In the genomic region with DNA sequence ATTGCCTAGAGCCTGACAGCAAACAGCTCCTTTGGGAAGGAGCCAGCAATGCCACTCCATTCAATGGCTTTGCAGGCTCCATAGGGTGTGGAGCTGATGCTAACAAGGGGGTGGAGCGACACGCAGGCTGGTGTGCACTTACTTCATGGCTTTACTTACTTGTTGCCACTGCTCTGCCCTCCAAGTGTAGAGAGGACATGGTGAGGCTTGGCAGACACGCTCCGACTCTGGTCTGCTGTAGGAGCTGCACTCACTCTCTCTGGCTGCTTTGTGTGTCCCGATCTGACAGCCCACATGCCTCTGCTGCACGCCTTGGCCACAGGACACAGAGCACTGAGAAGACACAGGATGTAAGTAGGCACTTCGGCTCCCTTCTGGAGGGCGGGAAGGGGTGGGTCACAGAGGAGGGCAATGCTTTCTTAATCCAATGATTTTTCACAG, we compare ENCODE assay signal across 10 mouse cellular contexts. TPM values are rescaled to one million over a fixed set of nuclear protein-coding genes. Genes with fewer than 3 reads are reported as not detected.
A peak's percentile ranks its signal among the peaks of the same experiment; 100 is the strongest.
DNase-seq lines count a peak whose midpoint lies in the region; ATAC-seq and TF ChIP-seq lines count a peak whose summit lies in the region.
"Had no signal": no experiment of that assay in that cellular context is flagged by ENCODE, and none has a peak within 500 bp of the region (broad histone marks: within the 10 kb centered on the region; RNA-seq: fewer than 3 reads in every experiment).

A gene (plus strand): TSS at position 168 of the 441 bp plus-strand sequence.

- intact Hi-C loops in gastrocnemius, postnatal 14 days (cut with DNase I; ENCODE audit: low total_unique reads), result no loop called here

- H3K4me2 ChIP-seq in neural tube, embryonic 11.5 days (ENCODE audit: low read depth), result peak within 1 kb of the TSS; percentile 24; the same call in 1 of the 2 replicates
- 0 out of 2 replicates have a peak within 1 kb of the TSS, but pooled peaks have one; percentile 11 for H3K4me2 ChIP-seq in hindbrain, embryonic 11.5 days (replicated peaks; ENCODE audit: low read depth, low read length)
- H3K4me2 ChIP-seq in lung, postnatal 0 days (replicated peaks; ENCODE audit: low read depth, low read length), result peak within 1 kb of the TSS; percentile 41

- H3K9ac ChIP-seq in neural tube, embryonic 11.5 days (ENCODE audit: low read length), result no peak within 1 kb of the TSS
- H3K9ac ChIP-seq in hindbrain, embryonic 11.5 days (ENCODE audit: low read depth, low read length), result no peak within 1 kb of the TSS
- H3K9ac ChIP-seq in lung, postnatal 0 days (replicated peaks; ENCODE audit: low read depth), result no peak within 1 kb of the TSS

- no peak for ATAC-seq in neural tube, embryonic 11.5 days (ENCODE audit: insufficient read depth, low FRiP score, low TSS enrichment)
- no peak for ATAC-seq in hindbrain, embryonic 11.5 days (ENCODE audit: low FRiP score)
- peak; percentile 83 for ATAC-seq in lung, postnatal 0 days
- ATAC-seq in megakaryocyte progenitor cell, adult 5-6 weeks (replicated peaks; ENCODE audit: poor library complexity), result no peak

- H3K36me3 ChIP-seq in neural tube, embryonic 11.5 days (ENCODE audit: control insufficient read depth, insufficient read depth, low read length), result no peaks in the 10 kb centered on the region
- H3K36me3 ChIP-seq in hindbrain, embryonic 11.5 days (ENCODE audit: control insufficient read depth, insufficient read depth, low read length), result no peaks in the 10 kb centered on the region
- no peaks in the 10 kb centered on the region for H3K36me3 ChIP-seq in lung, postnatal 0 days (ENCODE audit: insufficient read depth, low read length)

- peaks cover 5% of the 10 kb centered on the region; the same call in 1 of the 2 replicates for H3K4me1 ChIP-seq in neural tube, embryonic 11.5 days (ENCODE audit: control insufficient read depth, insufficient read depth, low read length)
- H3K4me1 ChIP-seq in hindbrain, embryonic 11.5 days (replicated peaks; ENCODE audit: control insufficient read depth, insufficient read depth, low read length), result no peaks in the 10 kb centered on the region; the same call in 1 of the 2 replicates
- H3K4me1 ChIP-seq in lung, postnatal 0 days (ENCODE audit: insufficient read depth, low read depth, low read length), result peaks cover 3% of the 10 kb centered on the region; the same call in 1 of the 2 replicates

- TF ChIP-seq CTCF in lung, postnatal 0 days (IDR thresholded peaks at IDR 0.05), result no peak

- no peak within 1 kb of the TSS for H3K4me3 ChIP-seq in neural tube, embryonic 11.5 days (ENCODE audit: low read depth, low read length)
- no peak within 1 kb of the TSS for H3K4me3 ChIP-seq in hindbrain, embryonic 11.5 days (ENCODE audit: low read depth, low read length)
- no peak within 1 kb of the TSS for H3K4me3 ChIP-seq in lung, postnatal 0 days (ENCODE audit: low read depth, low read length)
- H3K4me3 ChIP-seq: erythroblast, embryonic 14.5 days had no signal

- no peaks in the 10 kb centered on the region for H3K27me3 ChIP-seq in neural tube, embryonic 11.5 days (ENCODE audit: control insufficient read depth, insufficient read depth, low read length)
- H3K27me3 ChIP-seq in hindbrain, embryonic 11.5 days (ENCODE audit: control insufficient read depth, insufficient read depth, low read length), result peaks cover 2% of the 10 kb centered on the region; the same call in 1 of the 2 replicates
- H3K27me3 ChIP-seq in lung, postnatal 0 days (replicated peaks; ENCODE audit: insufficient read depth, low read length), result no peaks in the 10 kb centered on the region

- peak; percentile 12 for DNase-seq in neural tube, embryonic 11.5 days (ENCODE audit: low spot score)
- no peak for DNase-seq in neural tube, embryonic 10.5 days (ENCODE audit: extremely low spot score, low spot score)
- DNase-seq in hindbrain, embryonic 11.5 days (ENCODE audit: low spot score), result peak; percentile 21
- DNase-seq in lung, postnatal 0 days (ENCODE audit: low spot score), result peak; percentile 76
- DNase-seq in adrenal gland, postnatal 10 days, result no peak
- DNase-seq in adrenal gland, postnatal 4 days (ENCODE audit: low spot score in 2 of 2), result no peak
- no peak for DNase-seq in gastrocnemius, postnatal 14 days

- no peaks in the 10 kb centered on the region for H3K9me3 ChIP-seq in neural tube, embryonic 11.5 days (ENCODE audit: control insufficient read depth, low read length)
- H3K9me3 ChIP-seq in hindbrain, embryonic 11.5 days (ENCODE audit: control insufficient read depth, low read length), result no peaks in the 10 kb centered on the region
- H3K9me3 ChIP-seq in lung, postnatal 0 days (ENCODE audit: low read length), result no peaks in the 10 kb centered on the region

- H3K27ac ChIP-seq in neural tube, embryonic 11.5 days (ENCODE audit: low read depth, low read length), result no peak within 1 kb of the TSS
- H3K27ac ChIP-seq in hindbrain, embryonic 11.5 days (ENCODE audit: low read depth, low read length), result no peak within 1 kb of the TSS
- H3K27ac ChIP-seq in lung, postnatal 0 days (ENCODE audit: low read length), result 0 out of 2 replicates have a peak within 1 kb of the TSS, but pooled peaks have one; percentile 15

- WGBS in neural tube, embryonic 11.5 days, result 6% methylated on average over 8 of the region's 8 CpGs
- WGBS in hindbrain, embryonic 11.5 days, result 12% methylated on average over 8 of the region's 8 CpGs
- 13% methylated on average over 8 of the region's 8 CpGs for WGBS in lung, postnatal 0 days

- no peak for TF ChIP-seq EP300 in lung, postnatal 0 days (IDR thresholded peaks at IDR 0.05)

RNA-seq across cellular contexts. Expression of the gene that starts here (rescaled TPM):
- polyA plus RNA-seq in neural tube, embryonic 11.5 days (2014; fragmentation: Nextera tagmentation; extraction: Ambion mirVana), result 0.12 TPM in 1 of 2 replicates, not detected in the other
- 0.18 and 0.25 TPM in 2 replicates for polyA plus RNA-seq in hindbrain, embryonic 11.5 days (2014; fragmentation: Nextera tagmentation; extraction: Ambion mirVana)
- 1.4 and 1.5 TPM in 2 replicates for polyA plus RNA-seq in lung, postnatal 0 days (2015; fragmentation: Nextera tagmentation; extraction: Ambion mirVana)
- total RNA-seq in adrenal gland, postnatal 10 days (2021), result 1 to 10 TPM in 1 of 2 experiments, under 1 TPM in 1; 0.45 to 1.1 TPM
- not detected in 2 replicates for total RNA-seq in megakaryocyte progenitor cell, adult 5-6 weeks (2015)
- total RNA-seq in megakaryocyte progenitor cell, adult 5-6 weeks (2017), result not detected in 2 replicates
- total RNA-seq in adrenal gland, postnatal 4 days (2021), result 1 to 10 TPM in 1 of 2 experiments, under 1 TPM in 1; 0.99 to 2.0 TPM
- not detected for total RNA-seq in gastrocnemius, postnatal 14 days (2021)
- total RNA-seq: left cerebral cortex, postnatal 14 days had no signal
- polyA plus RNA-seq: erythroblast, embryonic 14.5 days had no signal

Comparison
In these comparisons a context has a peak if more than half of its experiments do, and no peak if none do; other contexts are left out.
1. Peak in DNase-seq and H3K4me2 ChIP-seq in neural tube, embryonic 11.5 days; RNA of the gene not detected or under 1 TPM.
2. Peak in DNase-seq and H3K4me2 ChIP-seq in hindbrain, embryonic 11.5 days; RNA of the gene not detected or under 1 TPM.